Mouse (Mus musculus) intestine, embryonic 16.5 days (tissue): ENCODE data around the gene Ina. TPM values are rescaled to one million over a fixed set of nuclear protein-coding genes. Genes with fewer than 3 reads are reported as not detected.
A peak's percentile ranks its signal among the peaks of the same experiment; 100 is the strongest.

Experiments used
- ATAC-seq: fragments of 200-750 bp; cut with Nextera tagmentation; 2 replicates; pipeline ENCODE4 v1.8.0; 2017; ENCODE audit warnings: moderate TSS enrichment, moderate library complexity
- H3K27ac ChIP-seq: fragments of 300-500 bp; sonication (generic); 2 replicates; pipeline ENCODE4 v1.5.1; 2014; ENCODE audit warnings: mild to moderate bottlenecking, low read length
- H3K27me3 ChIP-seq: fragments of 300-500 bp; sonication (generic); replicated peaks from 2 replicates; pipeline ENCODE4 v1.6.1; 2014; ENCODE audit warnings: low read length, control low read depth, mixed read lengths; ENCODE audit not compliant: control insufficient read depth, insufficient read depth
- H3K36me3 ChIP-seq: fragments of 300-500 bp; sonication (generic); 2 replicates; pipeline ENCODE4 v1.6.1; 2014; ENCODE audit warnings: low read length, control low read depth; ENCODE audit not compliant: control insufficient read depth, insufficient read depth
- H3K4me1 ChIP-seq: fragments of 300-500 bp; sonication (generic); 2 replicates; pipeline ENCODE4 v1.6.1; 2014; ENCODE audit warnings: low read length, control low read depth, mixed read lengths; ENCODE audit not compliant: control insufficient read depth, insufficient read depth
- H3K4me2 ChIP-seq: fragments of 300-500 bp; sonication (generic); 2 replicates; pipeline ENCODE4 v1.6.1; 2014; ENCODE audit warnings: low read depth, low read length, control low read depth
- H3K4me3 ChIP-seq: fragments of 300-500 bp; sonication (generic); 2 replicates; pipeline ENCODE4 v1.5.1; 2014; ENCODE audit warnings: mild to moderate bottlenecking, low read length
- H3K9ac ChIP-seq: fragments of 300-500 bp; sonication (generic); 2 replicates; pipeline ENCODE4 v1.6.1; 2014; ENCODE audit warnings: low read depth, low read length
- H3K9me3 ChIP-seq: fragments of 300-500 bp; sonication (generic); 2 replicates; pipeline ENCODE4 v1.6.1; 2016; ENCODE audit warnings: low read length, control low read depth; ENCODE audit not compliant: control insufficient read depth
- WGBS: fragments of 180-500 bp; shearing (Covaris S2); extraction: QIAGEN DNeasy Blood & Tissue Kit; methylation state at CpG from one replicate; pipeline ENCODE4 v1.1.7; 2014; 5-methylcytosine and 5-hydroxymethylcytosine counted together
- polyA plus RNA-seq: library from polyadenylated mRNA; unstranded; fragments of >200 nt; fragmentation: Nextera tagmentation; extraction: Ambion mirVana; gene quantifications from 2 replicates; pipeline ENCODE4 v1.2.1, GENCODE M21; 2015

Gene Ina
- polyA plus RNA-seq, 1 experiment from 2014 or later = 5.6 TPM

DNA sequence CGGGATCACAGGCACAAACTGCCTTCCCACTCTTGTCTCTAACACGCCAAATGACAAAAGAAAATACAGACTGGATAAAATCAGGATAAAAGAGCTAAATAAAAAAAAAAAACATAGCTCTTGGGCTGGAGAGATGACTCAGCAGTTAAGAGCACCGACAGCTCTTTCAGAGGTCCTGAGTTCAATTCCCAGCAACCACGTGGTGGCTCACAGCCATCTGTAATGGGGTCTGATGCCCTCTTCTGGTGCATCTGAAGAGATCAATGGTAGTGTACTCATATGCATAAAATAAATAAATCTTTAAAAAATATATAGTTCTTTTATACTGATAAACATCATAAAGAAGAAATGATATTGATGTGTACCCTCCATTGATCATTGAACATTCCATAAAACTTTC is 38.4 kb downstream of the Ina start:
- Histone ChIP-seq H3K27ac (peak overlapping the region; percentile 81), H3K4me1 (peaks cover 21% of the 10 kb centered on the region)
- ATAC-seq = no peak

DNA sequence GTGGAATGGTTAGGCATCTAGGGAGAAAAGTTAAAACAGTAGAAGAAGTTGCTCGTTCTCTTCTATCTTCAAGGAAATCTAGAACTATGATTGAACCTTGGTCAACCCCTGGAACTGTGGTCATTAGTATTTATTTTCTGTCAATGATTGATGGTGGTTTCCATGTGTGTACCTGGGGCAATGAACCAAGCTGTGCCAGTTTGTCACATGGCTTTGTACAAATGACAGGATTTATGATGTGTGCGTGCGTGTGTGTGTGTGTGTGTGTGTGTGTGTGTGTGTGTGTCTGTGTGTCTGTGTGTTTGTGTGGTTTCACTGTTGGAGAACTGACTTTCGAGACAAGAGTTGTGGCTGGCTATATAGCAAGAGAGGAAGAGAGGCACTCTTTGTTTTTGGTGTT is 39.0 kb downstream of the Ina start:
- peaks cover 18% of the 10 kb centered on the region for H3K4me1 ChIP-seq
- ATAC-seq = peak; percentile 73
- 46% methylated on average over 4 of the region's 4 CpGs for WGBS
- H3K27me3 ChIP-seq = no peaks in the 10 kb centered on the region
- no peaks in the 10 kb centered on the region for H3K9me3 ChIP-seq
- H3K36me3 ChIP-seq = no peaks in the 10 kb centered on the region
- H3K4me2 ChIP-seq = no peak overlapping the region
- H3K4me3 ChIP-seq = no peak overlapping the region
- no peak overlapping the region for H3K9ac ChIP-seq
- peak overlapping the region; percentile 81 for H3K27ac ChIP-seq

More for the DNA sequence above, 38.4 kb downstream of the Ina start:
- no peak overlapping the region for H3K4me2 ChIP-seq
- no peaks in the 10 kb centered on the region for H3K27me3 ChIP-seq
- no peak overlapping the region for H3K9ac ChIP-seq
- no peak overlapping the region for H3K4me3 ChIP-seq
- H3K9me3 ChIP-seq = no peaks in the 10 kb centered on the region
- no peaks in the 10 kb centered on the region for H3K36me3 ChIP-seq
- WGBS = 77% methylated on average over 4 of the region's 4 CpGs

DNA sequence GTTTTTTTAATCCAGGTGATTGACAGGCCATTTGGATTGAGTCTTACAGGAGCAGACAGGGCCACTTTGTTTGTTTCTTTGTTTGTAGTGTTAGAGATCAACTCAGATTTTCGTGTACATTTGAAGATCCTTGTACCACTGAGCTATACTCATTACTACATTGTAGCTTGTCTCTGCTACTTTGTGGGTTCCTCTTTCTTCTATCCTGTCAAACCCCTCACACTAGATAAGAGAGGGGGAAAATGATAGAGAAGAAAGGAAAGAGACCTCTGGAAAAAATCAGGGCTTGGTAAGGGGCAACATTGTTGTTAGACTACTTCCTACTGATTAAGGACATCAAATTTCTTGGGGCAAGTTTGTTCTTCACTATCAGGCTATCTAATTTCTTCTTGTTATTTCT is 43.2 kb downstream of the Ina start:
- H3K9me3 ChIP-seq = no peaks in the 10 kb centered on the region
- no peak overlapping the region for H3K4me2 ChIP-seq
- no peaks in the 10 kb centered on the region for H3K27me3 ChIP-seq
- H3K9ac ChIP-seq = no peak overlapping the region
- no peak overlapping the region for H3K27ac ChIP-seq
- no peaks in the 10 kb centered on the region for H3K4me1 ChIP-seq
- H3K4me3 ChIP-seq = no peak overlapping the region
- 74% methylated on average over 1 of the region's 1 CpGs for WGBS
- no peak for ATAC-seq
- no peaks in the 10 kb centered on the region for H3K36me3 ChIP-seq

DNA sequence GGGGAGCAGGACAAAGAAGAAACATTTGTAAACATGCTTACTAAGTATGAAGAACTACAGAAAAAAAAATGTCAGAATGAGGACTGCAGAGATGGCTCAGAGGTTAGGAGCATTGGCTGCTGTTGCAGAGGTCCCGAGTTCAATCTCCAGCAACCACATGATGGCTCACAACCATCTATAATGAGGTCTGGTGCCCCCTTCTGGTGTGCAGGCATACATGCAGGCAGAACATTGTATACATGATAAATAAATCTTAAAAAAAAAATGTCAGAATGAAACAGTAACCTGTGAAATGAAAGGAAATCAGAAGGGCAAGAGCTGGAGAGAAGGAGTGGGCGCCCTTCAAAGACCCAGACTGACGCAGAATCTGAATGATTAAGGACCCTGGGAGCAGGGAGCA is 51.4 kb downstream of the Ina start:
- WGBS = 92% methylated on average over 3 of the region's 3 CpGs
- no peaks in the 10 kb centered on the region for H3K4me1 ChIP-seq
- no peak overlapping the region for H3K27ac ChIP-seq
- H3K9me3 ChIP-seq = no peaks in the 10 kb centered on the region
- H3K9ac ChIP-seq = no peak overlapping the region
- no peaks in the 10 kb centered on the region for H3K27me3 ChIP-seq
- no peak overlapping the region for H3K4me2 ChIP-seq
- ATAC-seq = no peak
- no peak overlapping the region for H3K4me3 ChIP-seq
- no peaks in the 10 kb centered on the region for H3K36me3 ChIP-seq

DNA sequence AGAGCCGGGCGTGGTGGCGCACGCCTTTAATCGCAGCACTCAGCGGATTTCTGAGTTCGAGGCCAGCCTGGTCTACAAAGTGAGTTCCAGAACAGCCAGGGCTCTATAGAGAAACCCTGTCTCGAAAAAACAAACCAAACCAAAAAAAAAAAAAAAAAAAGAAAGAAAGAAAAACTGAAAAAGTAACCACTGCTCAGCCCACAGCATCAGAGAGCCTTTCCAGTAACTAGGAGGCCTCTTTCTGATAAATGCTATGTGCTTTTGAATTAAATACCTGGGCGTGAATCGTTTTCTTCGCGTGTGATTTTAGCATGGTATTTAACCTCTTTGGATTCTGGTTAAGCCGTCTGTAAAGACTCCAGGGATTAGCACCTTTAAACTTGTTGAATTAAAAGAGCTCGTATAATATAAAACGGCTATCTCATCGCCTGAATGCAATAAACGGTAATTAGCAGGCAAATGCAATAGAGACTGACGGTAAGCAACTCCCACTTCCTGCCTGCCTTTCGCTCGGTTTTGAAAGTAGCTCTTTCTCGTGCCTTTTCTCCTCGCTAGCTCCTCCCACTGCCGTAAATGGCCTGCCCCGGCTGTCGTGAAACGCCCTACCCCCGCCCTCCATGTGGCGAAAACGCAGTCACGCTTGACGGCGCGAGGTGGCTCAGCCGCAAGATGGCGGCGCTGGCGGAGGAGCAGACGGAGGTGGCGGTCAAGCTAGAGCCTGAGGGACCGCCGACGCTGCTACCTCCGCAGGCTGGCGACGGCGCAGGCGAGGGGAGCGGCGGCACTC is 52.8 kb downstream of the Ina start, which contains the start of gene Taf5:
Gene Taf5 (plus strand): TSS at position 651 of the 787 bp plus-strand sequence.
- Histone ChIP-seq H3K4me2 (peak within 1 kb of the TSS; percentile 64), H3K9ac (peak within 1 kb of the TSS; percentile 97), H3K9me3 (no peaks in the 10 kb centered on the region), H3K27ac (peak within 1 kb of the TSS; percentile 90), H3K27me3 (no peaks in the 10 kb centered on the region), H3K4me1 (no peaks in the 10 kb centered on the region), H3K36me3 (peaks cover 10% of the 10 kb centered on the region; the same call in 1 of the 2 replicates), H3K4me3 (peak within 1 kb of the TSS; percentile 99)
- 9% methylated on average over 49 of the region's 49 CpGs for WGBS
- ATAC-seq = peak; percentile 77

DNA sequence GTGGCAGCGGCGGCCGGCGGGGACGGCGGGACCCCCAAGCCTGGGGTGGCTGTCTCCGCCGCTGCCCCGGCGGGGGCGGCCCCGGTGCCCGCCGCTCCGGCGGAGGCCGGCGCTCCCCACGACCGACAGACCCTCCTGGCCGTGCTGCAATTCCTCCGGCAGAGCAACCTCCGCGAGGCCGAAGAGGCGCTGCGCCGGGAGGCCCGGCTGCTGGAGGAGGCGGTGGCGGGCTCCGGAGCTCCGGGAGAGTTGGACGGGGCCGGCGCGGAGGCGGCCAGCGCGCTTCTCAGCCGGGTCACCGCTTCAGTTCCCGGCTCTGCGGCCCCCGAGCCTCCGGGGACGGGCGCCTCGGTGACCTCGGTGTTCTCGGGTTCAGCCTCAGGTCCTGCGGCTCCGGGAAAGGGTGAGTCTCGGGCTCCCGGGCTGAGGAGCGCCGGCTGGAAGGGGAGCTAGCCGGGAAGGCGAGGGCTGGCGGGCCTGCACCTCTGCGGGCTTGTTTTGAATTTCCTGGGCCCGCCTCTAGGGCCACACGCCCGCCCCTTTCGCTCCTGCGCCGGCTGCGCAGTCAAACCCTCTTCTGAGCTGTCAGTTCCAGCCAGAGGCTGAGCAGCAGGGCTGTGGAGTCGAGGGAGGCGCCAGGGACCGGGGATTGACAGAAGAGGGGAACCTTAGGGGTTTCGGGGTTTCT is 53.6 kb downstream of the Ina start:
- no peaks in the 10 kb centered on the region for H3K9me3 ChIP-seq
- under 1% methylated on average over 66 of the region's 72 CpGs for WGBS
- no peaks in the 10 kb centered on the region for H3K4me1 ChIP-seq
- peaks cover 12% of the 10 kb centered on the region; the same call in 1 of the 2 replicates for H3K36me3 ChIP-seq
- peak overlapping the region; percentile 99 for H3K4me3 ChIP-seq
- H3K4me2 ChIP-seq = peak overlapping the region; percentile 64
- peak; percentile 96 for ATAC-seq
- peak overlapping the region; percentile 97 for H3K9ac ChIP-seq
- peak overlapping the region; percentile 90 for H3K27ac ChIP-seq
- H3K27me3 ChIP-seq = no peaks in the 10 kb centered on the region

Other genes starting within 250 kb of the Ina start
- 37.6 and 45.3 TPM in 2 replicates for gene Nt5c2, start 455 bp downstream of the Ina start, polyA plus RNA-seq
- 16.1 and 16.7 TPM in 2 replicates for gene Pcgf6, start 36.2 kb downstream of the Ina start, polyA plus RNA-seq
- gene Taf5, start 53.0 kb downstream of the Ina start, polyA plus RNA-seq = 3.6 and 3.8 TPM in 2 replicates
- 1,592 and 1,616 TPM in 2 replicates for gene Usmg5, start 75.9 kb downstream of the Ina start, polyA plus RNA-seq
- gene Pdcd11, start 76.1 kb downstream of the Ina start, polyA plus RNA-seq = 7.1 and 7.4 TPM in 2 replicates
- gene Calhm2, start 123.6 kb downstream of the Ina start, polyA plus RNA-seq = 5.8 and 6.4 TPM in 2 replicates
- not detected in 2 replicates for gene Calhm1, start 129.6 kb downstream of the Ina start, polyA plus RNA-seq
- 0.88 and 1.1 TPM in 2 replicates for gene Calhm3, start 143.1 kb downstream of the Ina start, polyA plus RNA-seq
- gene Neurl1a, start 164.1 kb downstream of the Ina start, polyA plus RNA-seq = 3.7 and 4.2 TPM in 2 replicates